ENCODE assay signal across 17 mouse cellular contexts in the genomic region with DNA sequence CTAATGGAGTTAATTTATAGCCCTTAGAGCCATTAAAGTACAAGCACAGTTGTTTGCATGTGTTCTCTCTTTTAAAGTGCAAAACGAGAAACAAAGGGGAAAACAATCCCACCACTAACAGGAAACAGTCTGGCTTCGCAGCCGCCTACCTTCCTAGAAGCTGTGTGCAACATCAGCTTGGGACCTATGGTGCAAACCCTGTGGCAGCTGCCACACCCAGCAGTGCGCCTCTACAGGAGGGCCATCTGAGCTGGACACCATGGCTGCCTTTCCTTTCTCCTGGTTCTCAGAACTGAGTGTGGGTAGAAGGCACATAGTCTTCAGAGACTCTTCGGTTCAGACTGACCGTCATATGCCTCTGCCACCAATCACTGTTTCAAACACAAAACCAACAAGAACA. TPM values are rescaled to one million over a fixed set of nuclear protein-coding genes. Genes with fewer than 3 reads are reported as not detected.
"Had no signal": no experiment of that assay in that cellular context is flagged by ENCODE, and none has a peak within 500 bp of the region (broad histone marks: within the 10 kb centered on the region; RNA-seq: fewer than 3 reads in every experiment).

No protein-coding gene starts in this region.

- H3K27me3 ChIP-seq: neural tube, embryonic 13.5 days; neural tube, embryonic 15.5 days; stomach, embryonic 15.5 days had no signal

- H3K9ac ChIP-seq: neural tube, embryonic 13.5 days; neural tube, embryonic 15.5 days; stomach, embryonic 15.5 days had no signal

- H3K4me1 ChIP-seq: neural tube, embryonic 13.5 days; neural tube, embryonic 15.5 days; stomach, embryonic 15.5 days had no signal

- H3K9me3 ChIP-seq: neural tube, embryonic 13.5 days; neural tube, embryonic 15.5 days; stomach, embryonic 15.5 days had no signal

- DNase-seq: retina, postnatal 1 day; right cerebral cortex, adult 18-20 months; right cerebral cortex, postnatal 14 days; right cerebral cortex, postnatal 25 days; right cerebral cortex, postnatal 4 days; spleen, adult 18-20 months; thymus, adult 18-20 months; thymus, adult 2 months; thymus, postnatal 14 days; thymus, postnatal 25 days; thymus, postnatal 36 days; thymus, postnatal 4 days had no signal

- H3K27ac ChIP-seq: neural tube, embryonic 13.5 days; neural tube, embryonic 15.5 days; stomach, embryonic 15.5 days; stomach, postnatal 0 days had no signal

- H3K4me2 ChIP-seq: neural tube, embryonic 13.5 days; neural tube, embryonic 15.5 days; stomach, embryonic 15.5 days had no signal

- H3K4me3 ChIP-seq: neural tube, embryonic 13.5 days; neural tube, embryonic 15.5 days; stomach, embryonic 15.5 days had no signal

RNA-seq across cellular contexts. Expression of a gene that starts 27.8 kb away (rescaled TPM):
- total RNA-seq: neutrophil, adult 5-6 weeks had no signal
